Mouse (Mus musculus) heart, postnatal 0 days (tissue): Measurements from ENCODE around the gene Sult2a8. TPM values are rescaled to one million over a fixed set of nuclear protein-coding genes. Genes with fewer than 3 reads are reported as not detected.

Experiments used
- ATAC-seq: fragments of 200-750 bp; cut with Nextera tagmentation; 2 replicates; pipeline ENCODE4 v1.8.0; 2017; ENCODE audit warnings: low read depth, moderate number of reproducible peaks, moderate library complexity; ENCODE audit not compliant: insufficient read depth
- DNase-seq: peaks from one replicate; pipeline ENCODE4 v3.0.0-alpha.2; 2016; ENCODE audit warnings: low spot score
- H3K27ac ChIP-seq: fragments of 300-500 bp; sonication (generic); 2 replicates; pipeline ENCODE4 v1.5.1; 2014; ENCODE audit warnings: low read depth, mild to moderate bottlenecking
- H3K27me3 ChIP-seq: fragments of 300-500 bp; sonication (generic); 2 replicates; pipeline ENCODE4 v1.6.1; 2014; ENCODE audit warnings: low read length, mixed read lengths; ENCODE audit not compliant: control insufficient read depth, insufficient read depth
- H3K36me3 ChIP-seq: fragments of 300-500 bp; sonication (generic); replicated peaks from 2 replicates; pipeline ENCODE4 v1.6.1; 2014; ENCODE audit warnings: low read length, mixed read lengths; ENCODE audit not compliant: control insufficient read depth, insufficient read depth
- H3K4me1 ChIP-seq: fragments of 300-500 bp; sonication (generic); 2 replicates; pipeline ENCODE4 v1.6.1; 2014; ENCODE audit warnings: antibody characterized with exemption; ENCODE audit not compliant: control insufficient read depth, insufficient read depth
- H3K4me2 ChIP-seq: fragments of 300-500 bp; sonication (generic); 2 replicates; pipeline ENCODE4 v1.6.1; 2014; ENCODE audit warnings: low read depth, mild to moderate bottlenecking, low read length, moderate library complexity
- H3K4me3 ChIP-seq: fragments of 300-500 bp; sonication (generic); 2 replicates; pipeline ENCODE4 v1.5.1; 2014; ENCODE audit warnings: low read depth, low read length
- H3K9ac ChIP-seq: fragments of 300-500 bp; sonication (generic); replicated peaks from 2 replicates; pipeline ENCODE4 v1.6.1; 2014; ENCODE audit warnings: low read depth, low read length, mixed read lengths
- H3K9me3 ChIP-seq: fragments of 300-500 bp; sonication (generic); replicated peaks from 2 replicates; pipeline ENCODE4 v1.6.1; 2016; ENCODE audit warnings: low read length; ENCODE audit not compliant: control insufficient read depth
- CTCF ChIP-seq: IDR thresholded peaks from 2 replicates; pipeline ENCODE4 v1.5.1; 2016; ENCODE audit warnings: antibody characterized with exemption, control low read depth, low read depth
- EP300 ChIP-seq: IDR thresholded peaks from 2 replicates; pipeline ENCODE4 v1.6.1; 2016; ENCODE audit warnings: antibody characterized with exemption, low read depth
- polyA plus RNA-seq: library from polyadenylated mRNA; unstranded; fragments of >200 nt; fragmentation: Nextera tagmentation; extraction: Ambion mirVana; gene quantifications from 2 replicates; pipeline ENCODE4 v1.2.1, GENCODE M21; 2015
- total RNA-seq: library from RNA; depleted of rRNA; stranded (reverse); fragments of >200 nt; gene quantifications from 2 replicates; pipeline ENCODE4 v1.2.3, GENCODE M21; 2014; ENCODE audit warnings: low replicate concordance; rRNA removed

The Sult2a8 gene
- total and polyA plus RNA-seq, 2 experiments from 2014 or later = not detected

DNA sequence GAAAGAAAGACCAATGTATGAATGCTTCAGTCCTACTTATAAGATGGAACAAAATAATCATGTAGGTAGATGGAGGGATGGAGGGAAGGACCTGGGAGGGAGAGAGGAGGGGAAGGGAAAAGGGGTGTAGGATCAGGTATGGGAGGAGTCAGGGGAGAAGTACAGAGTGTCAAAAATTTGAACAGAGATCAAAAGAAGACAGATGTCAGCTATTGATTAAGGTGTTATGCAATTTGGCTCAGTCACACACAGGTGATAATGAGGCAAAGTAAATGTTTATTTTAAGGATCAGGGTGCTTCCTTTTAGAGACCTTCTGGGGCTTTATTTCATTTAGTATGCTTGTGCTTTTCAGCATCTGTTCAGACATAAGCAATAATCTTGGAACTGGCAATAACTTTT lies 50.1 kb downstream of the Sult2a8 start:
- Histone ChIP-seq H3K36me3 (no peaks in the 10 kb centered on the region), H3K9me3 (peaks cover 11% of the 10 kb centered on the region; the same call in 1 of the 2 replicates), H3K27ac (no peak overlapping the region), H3K4me2 (no peak overlapping the region), H3K9ac (no peak overlapping the region), H3K4me3 (no peak overlapping the region), H3K27me3 (no peaks in the 10 kb centered on the region), H3K4me1 (no peaks in the 10 kb centered on the region)
- ATAC-seq = no peak
- TF ChIP-seq EP300 (no peak), CTCF (no peak)
- DNase-seq = no peak

Other genes starting within 250 kb of the Sult2a8 start
- not detected in 2 replicates for gene Sult2a6, start 191.9 kb downstream of the Sult2a8 start, total RNA-seq
- gene Sult2a6, start 191.9 kb downstream of the Sult2a8 start, polyA plus RNA-seq = not detected in 2 replicates
- not detected in 2 replicates for gene Obox8, start 113.2 kb downstream of the Sult2a8 start, total RNA-seq
- not detected in 2 replicates for gene Obox8, start 113.2 kb downstream of the Sult2a8 start, polyA plus RNA-seq
- not detected in 2 replicates for gene Sult2a7, start 47.5 kb upstream of the Sult2a8 start, total RNA-seq
- not detected in 2 replicates for gene Sult2a7, start 47.5 kb upstream of the Sult2a8 start, polyA plus RNA-seq
- gene Vmn1r90, start 116.7 kb upstream of the Sult2a8 start, total RNA-seq = 0.12 TPM in 1 of 2 replicates, not detected in the other
- 0.05 TPM in 1 of 2 replicates, not detected in the other for gene Vmn1r90, start 116.7 kb upstream of the Sult2a8 start, polyA plus RNA-seq
- gene Obox7, start 212.7 kb upstream of the Sult2a8 start, total RNA-seq = not detected in 2 replicates
- not detected in 2 replicates for gene Obox7, start 212.7 kb upstream of the Sult2a8 start, polyA plus RNA-seq